ENCODE assay signal across 18 mouse cellular contexts in genomic region chr15:27888153-27888552, GRCm38 (mm10).
A peak's percentile ranks its signal among the peaks of the same experiment; 100 is the strongest.
DNase-seq lines count a peak whose midpoint lies in the region; ATAC-seq and TF ChIP-seq lines count a peak whose summit lies in the region.
"Had no signal": no experiment of that assay in that cellular context is flagged by ENCODE, and none has a peak within 500 bp of the region (broad histone marks: within the 10 kb centered on the region; RNA-seq: fewer than 3 reads in every experiment).

No protein-coding gene starts in this region.

- H3K36me3 ChIP-seq in hindbrain, postnatal 0 days (ENCODE audit: insufficient read depth, low read length) = peaks cover 33% of the 10 kb centered on the region
- peaks cover 52% of the 10 kb centered on the region for H3K36me3 ChIP-seq in hindbrain, embryonic 12.5 days
- H3K36me3 ChIP-seq in lung, postnatal 0 days (ENCODE audit: insufficient read depth, low read length) = peaks cover 8% of the 10 kb centered on the region; the same call in 1 of the 2 replicates
- H3K36me3 ChIP-seq in small intestine, adult 2 months (ENCODE audit: control insufficient read depth, insufficient read depth, low read length) = peaks cover 5% of the 10 kb centered on the region; the same call in 1 of the 2 replicates

- TF ChIP-seq EP300 in lung, postnatal 0 days (IDR thresholded peaks at IDR 0.05) = no peak

- no peaks in the 10 kb centered on the region for H3K27me3 ChIP-seq in hindbrain, postnatal 0 days (ENCODE audit: insufficient read depth, low read length)
- H3K27me3 ChIP-seq in hindbrain, embryonic 12.5 days = no peaks in the 10 kb centered on the region
- no peaks in the 10 kb centered on the region for H3K27me3 ChIP-seq in lung, postnatal 0 days (replicated peaks; ENCODE audit: insufficient read depth, low read length)
- H3K27me3 ChIP-seq in small intestine, adult 2 months (ENCODE audit: control insufficient read depth, insufficient read depth, low read length) = no peaks in the 10 kb centered on the region
- H3K27me3 ChIP-seq: forebrain, embryonic 13.5 days; limb, embryonic 15.5 days; neural tube, embryonic 13.5 days had no signal

- no peak overlapping the region for H3K4me2 ChIP-seq in hindbrain, postnatal 0 days (ENCODE audit: low read depth, low read length)
- no peak overlapping the region for H3K4me2 ChIP-seq in hindbrain, embryonic 12.5 days (replicated peaks)
- H3K4me2 ChIP-seq in lung, postnatal 0 days (replicated peaks; ENCODE audit: low read depth, low read length) = no peak overlapping the region
- H3K4me2 ChIP-seq: forebrain, embryonic 13.5 days; heart, embryonic 11.5 days; limb, embryonic 15.5 days; neural tube, embryonic 13.5 days had no signal

- no peak for ATAC-seq in hindbrain, postnatal 0 days
- ATAC-seq in hindbrain, embryonic 12.5 days (ENCODE audit: low FRiP score) = no peak
- no peak for ATAC-seq in lung, postnatal 0 days
- no peak for ATAC-seq in CD4-positive, CD25-positive, alpha-beta regulatory T cell, adult 4 months
- ATAC-seq: forebrain, embryonic 13.5 days had no signal

- H3K4me3 ChIP-seq in hindbrain, postnatal 0 days (ENCODE audit: low read length) = no peak overlapping the region
- H3K4me3 ChIP-seq in hindbrain, embryonic 12.5 days = no peak overlapping the region
- H3K4me3 ChIP-seq in lung, postnatal 0 days (ENCODE audit: low read depth, low read length) = no peak overlapping the region
- no peak overlapping the region for H3K4me3 ChIP-seq in small intestine, adult 2 months (ENCODE audit: low read depth, low read length)
- H3K4me3 ChIP-seq: forebrain, embryonic 13.5 days; hindbrain, embryonic 10.5 days; limb, embryonic 15.5 days; neural tube, embryonic 13.5 days had no signal

- peaks cover 6% of the 10 kb centered on the region; the same call in 1 of the 2 replicates for H3K4me1 ChIP-seq in hindbrain, postnatal 0 days (ENCODE audit: insufficient read depth, low read length)
- peaks cover 4% of the 10 kb centered on the region; the same call in 1 of the 2 replicates for H3K4me1 ChIP-seq in hindbrain, embryonic 12.5 days
- H3K4me1 ChIP-seq in lung, postnatal 0 days (ENCODE audit: insufficient read depth, low read depth, low read length) = no peaks in the 10 kb centered on the region
- H3K4me1 ChIP-seq in small intestine, adult 2 months (ENCODE audit: control insufficient read depth, insufficient read depth, insufficient read length, low read length) = no peaks in the 10 kb centered on the region
- H3K4me1 ChIP-seq: hindbrain, embryonic 10.5 days had no signal

- peak; percentile 60 for TF ChIP-seq CTCF in hindbrain, postnatal 0 days (IDR thresholded peaks at IDR 0.05; ENCODE audit: low read depth)
- peak; percentile 61 for TF ChIP-seq CTCF in lung, postnatal 0 days (IDR thresholded peaks at IDR 0.05)
- TF ChIP-seq CTCF in small intestine, adult 2 months (IDR thresholded peaks at IDR 0.05; ENCODE audit: extremely low read depth, insufficient read length, insufficient replicate concordance, low read depth, low read length) = 0 out of 2 replicates have a peak, but pooled peaks have one; percentile 19

- no peak overlapping the region for H3K27ac ChIP-seq in hindbrain, postnatal 0 days
- H3K27ac ChIP-seq in hindbrain, embryonic 12.5 days = no peak overlapping the region
- H3K27ac ChIP-seq in lung, postnatal 0 days (ENCODE audit: low read length) = no peak overlapping the region
- no peak overlapping the region for H3K27ac ChIP-seq in small intestine, adult 2 months (ENCODE audit: insufficient read depth, low read depth, low read length)
- H3K27ac ChIP-seq: forebrain, embryonic 13.5 days; hindbrain, embryonic 10.5 days; limb, embryonic 15.5 days; neural tube, embryonic 13.5 days had no signal

- H3K9ac ChIP-seq in hindbrain, postnatal 0 days (replicated peaks; ENCODE audit: low read length) = no peak overlapping the region
- no peak overlapping the region for H3K9ac ChIP-seq in hindbrain, embryonic 12.5 days
- H3K9ac ChIP-seq in lung, postnatal 0 days (replicated peaks; ENCODE audit: low read depth) = no peak overlapping the region
- H3K9ac ChIP-seq: forebrain, embryonic 13.5 days; limb, embryonic 15.5 days; neural tube, embryonic 13.5 days had no signal

- WGBS in hindbrain, postnatal 0 days = 60% methylated on average over 12 of the region's 13 CpGs
- 75% methylated on average over 13 of the region's 13 CpGs for WGBS in hindbrain, embryonic 12.5 days
- WGBS in lung, postnatal 0 days = 68% methylated on average over 11 of the region's 13 CpGs
- WGBS in small intestine, adult 2 months = 68% methylated on average over 13 of the region's 13 CpGs

- TF ChIP-seq POLR2A in small intestine, adult 2 months (IDR thresholded peaks at IDR 0.05; ENCODE audit: low read depth, low read length) = no peak

- DNase-seq in hindbrain, postnatal 0 days (ENCODE audit: low spot score) = no peak
- no peak for DNase-seq in lung, postnatal 0 days (ENCODE audit: low spot score)
- DNase-seq in lung, postnatal 36 days = no peak
- peak; percentile 48 for DNase-seq in ZHBTc4 (ENCODE audit: low read depth, low spot score)
- DNase-seq: adrenal gland, postnatal 10 days; cerebellum, postnatal 25 days; kidney, adult 18-20 months; lung, postnatal 4 days; right cerebral cortex, postnatal 14 days; thymus, adult 2 months had no signal

- H3K9me3 ChIP-seq in hindbrain, postnatal 0 days (ENCODE audit: low read length) = no peaks in the 10 kb centered on the region
- no peaks in the 10 kb centered on the region for H3K9me3 ChIP-seq in hindbrain, embryonic 12.5 days (replicated peaks)
- no peaks in the 10 kb centered on the region for H3K9me3 ChIP-seq in lung, postnatal 0 days (ENCODE audit: low read length)
- H3K9me3 ChIP-seq: forebrain, embryonic 13.5 days; hindbrain, embryonic 10.5 days; limb, embryonic 15.5 days; neural tube, embryonic 13.5 days had no signal
